23 mouse cellular contexts compared by ENCODE assay signal in the genomic region with DNA sequence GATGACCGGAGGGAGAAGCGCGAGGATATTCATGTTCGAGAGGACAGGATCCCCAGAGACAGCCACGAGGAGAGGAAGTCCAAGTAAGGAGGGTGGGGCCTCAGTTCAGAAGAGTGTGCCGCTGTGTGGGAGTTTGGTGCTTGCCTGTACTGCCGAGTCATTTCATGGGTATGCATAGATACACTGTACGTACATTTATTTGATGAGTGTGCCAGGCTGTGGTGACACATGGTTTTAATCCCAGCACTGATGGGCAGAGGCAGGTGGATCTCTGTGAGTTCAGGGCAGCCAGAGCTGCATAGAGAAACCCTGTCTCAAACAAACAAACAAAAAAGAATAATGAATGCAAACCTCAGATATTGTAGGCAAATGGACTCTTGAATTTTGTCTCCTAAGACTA. TPM values are rescaled to one million over a fixed set of nuclear protein-coding genes. Genes with fewer than 3 reads are reported as not detected.
DNase-seq lines count a peak whose midpoint lies in the region; ATAC-seq and TF ChIP-seq lines count a peak whose summit lies in the region.
"Had no signal": no experiment of that assay in that cellular context is flagged by ENCODE, and none has a peak within 500 bp of the region (broad histone marks: within the 10 kb centered on the region; RNA-seq: fewer than 3 reads in every experiment).

No protein-coding gene starts in this region.

- TF ChIP-seq POLR2A in limb, embryonic 14.5 days (IDR thresholded peaks at IDR 0.05; ENCODE audit: borderline replicate concordance, extremely low read depth, insufficient read depth, insufficient read length) = no peak
- no peak for TF ChIP-seq POLR2A in myocyte (IDR thresholded peaks at IDR 0.05; ENCODE audit: insufficient read length, low read depth)

- H3K4me1 ChIP-seq in limb, embryonic 14.5 days (ENCODE audit: control insufficient read depth, insufficient read depth, low read length) = no peaks in the 10 kb centered on the region
- H3K4me1 ChIP-seq in limb, embryonic 10.5 days = no peaks in the 10 kb centered on the region
- H3K4me1 ChIP-seq in intestine, embryonic 15.5 days (replicated peaks) = no peaks in the 10 kb centered on the region
- H3K4me1 ChIP-seq: embryonic facial prominence, embryonic 13.5 days; forebrain, embryonic 13.5 days; heart, embryonic 10.5 days; hindbrain, embryonic 12.5 days had no signal

- no peak overlapping the region for H3K27ac ChIP-seq in limb, embryonic 14.5 days (replicated peaks; ENCODE audit: low read depth, low read length)
- no peak overlapping the region for H3K27ac ChIP-seq in limb, embryonic 10.5 days
- H3K27ac ChIP-seq in intestine, embryonic 15.5 days = no peak overlapping the region
- H3K27ac ChIP-seq: embryonic facial prominence, embryonic 13.5 days; forebrain, embryonic 13.5 days; heart, embryonic 10.5 days; hindbrain, embryonic 12.5 days had no signal

- WGBS in limb, embryonic 14.5 days = 77% methylated on average over 8 of the region's 8 CpGs
- WGBS in limb, embryonic 10.5 days = 92% methylated on average over 8 of the region's 8 CpGs
- 82% methylated on average over 8 of the region's 8 CpGs for WGBS in intestine, embryonic 15.5 days

- H3K9me3 ChIP-seq in limb, embryonic 14.5 days (ENCODE audit: control insufficient read depth, low read length) = no peaks in the 10 kb centered on the region
- H3K9me3 ChIP-seq in limb, embryonic 10.5 days (replicated peaks) = no peaks in the 10 kb centered on the region
- H3K9me3 ChIP-seq in intestine, embryonic 15.5 days = no peaks in the 10 kb centered on the region
- H3K9me3 ChIP-seq: embryonic facial prominence, embryonic 13.5 days; forebrain, embryonic 13.5 days; heart, embryonic 10.5 days; hindbrain, embryonic 12.5 days had no signal

- DNase-seq in limb, embryonic 14.5 days (ENCODE audit: low spot score) = peak; percentile 7
- no peak for DNase-seq in limb, embryonic 10.5 days (ENCODE audit: low spot score)
- DNase-seq in 416B (ENCODE audit: low read depth) = peak; percentile 50
- DNase-seq in R1 (ENCODE audit: low read depth, low spot score) = peak; percentile 33
- DNase-seq in embryo, embryonic 10 days (ENCODE audit: low spot score) = no peak
- DNase-seq: adrenal gland, adult 8-10 months; adrenal gland, postnatal 36 days; cerebellum, adult 2 months; cerebellum, postnatal 10 days; forebrain, postnatal 0 days; heart, adult 18-20 months; heart, postnatal 10 days; heart, postnatal 4 days had no signal

- peak; percentile 30; the same call in 1 of the 2 replicates for ATAC-seq in limb, embryonic 14.5 days (ENCODE audit: low FRiP score, low read depth)
- ATAC-seq in intestine, embryonic 15.5 days = no peak
- ATAC-seq: CD4-positive, CD25-positive, alpha-beta regulatory T cell, adult 4 months; forebrain, embryonic 13.5 days; forebrain, postnatal 0 days; hindbrain, embryonic 16.5 days; inflammation-experienced regulatory T-cells, adult 6 months; Patski had no signal

- H3K9ac ChIP-seq in limb, embryonic 14.5 days (ENCODE audit: low read depth, low read length, severe bottlenecking) = no peak overlapping the region
- no peak overlapping the region for H3K9ac ChIP-seq in intestine, embryonic 15.5 days
- H3K9ac ChIP-seq: embryonic facial prominence, embryonic 13.5 days; forebrain, embryonic 13.5 days; forebrain, postnatal 0 days; hindbrain, embryonic 12.5 days had no signal

- no peak overlapping the region for H3ac ChIP-seq in myocyte (ENCODE audit: control insufficient read depth, insufficient read length)

- H3K27me3 ChIP-seq in limb, embryonic 14.5 days (ENCODE audit: control insufficient read depth, insufficient read depth, low read length) = no peaks in the 10 kb centered on the region
- H3K27me3 ChIP-seq in limb, embryonic 10.5 days (ENCODE audit: low read depth, poor library complexity, severe bottlenecking) = no peaks in the 10 kb centered on the region
- H3K27me3 ChIP-seq in myocyte (ENCODE audit: control insufficient read depth, insufficient read depth, insufficient read length) = no peaks in the 10 kb centered on the region
- H3K27me3 ChIP-seq in intestine, embryonic 15.5 days (replicated peaks) = no peaks in the 10 kb centered on the region
- H3K27me3 ChIP-seq: embryonic facial prominence, embryonic 13.5 days; forebrain, embryonic 13.5 days; hindbrain, embryonic 12.5 days; Patski had no signal

- no peak overlapping the region for H3K4me2 ChIP-seq in limb, embryonic 14.5 days (replicated peaks; ENCODE audit: low read depth, low read length, severe bottlenecking)
- H3K4me2 ChIP-seq in myocyte (ENCODE audit: low read depth) = no peak overlapping the region
- no peak overlapping the region for H3K4me2 ChIP-seq in intestine, embryonic 15.5 days (replicated peaks)
- H3K4me2 ChIP-seq: embryonic facial prominence, embryonic 13.5 days; forebrain, embryonic 13.5 days; hindbrain, embryonic 12.5 days had no signal

- no peak overlapping the region for H3K4me3 ChIP-seq in limb, embryonic 14.5 days (replicated peaks; ENCODE audit: low read length)
- H3K4me3 ChIP-seq in limb, embryonic 10.5 days = no peak overlapping the region
- H3K4me3 ChIP-seq in myocyte = no peak overlapping the region
- H3K4me3 ChIP-seq in intestine, embryonic 15.5 days (replicated peaks) = no peak overlapping the region
- H3K4me3 ChIP-seq: embryonic facial prominence, embryonic 13.5 days; forebrain, embryonic 13.5 days; heart, embryonic 10.5 days; hindbrain, embryonic 12.5 days had no signal

- no peaks in the 10 kb centered on the region for H3K79me2 ChIP-seq in myocyte (ENCODE audit: control insufficient read depth, insufficient read depth)

- H3K36me3 ChIP-seq in limb, embryonic 14.5 days (ENCODE audit: control insufficient read depth, insufficient read depth, low read length) = peaks cover 58% of the 10 kb centered on the region
- H3K36me3 ChIP-seq in limb, embryonic 10.5 days = peaks cover 79% of the 10 kb centered on the region
- H3K36me3 ChIP-seq in myocyte (ENCODE audit: control insufficient read depth, insufficient read depth) = peaks cover 32% of the 10 kb centered on the region
- peaks cover 23% of the 10 kb centered on the region for H3K36me3 ChIP-seq in intestine, embryonic 15.5 days

TF ChIP-seq in myocyte, 11 proteins besides CTCF, POLR2A, EP300 and RAD21:
- peak; percentile 28 to 94 (median 93) for TF ChIP-seq MYOD1 (IDR thresholded peaks at IDR 0.05; ENCODE audit: control insufficient read depth in 1 of 3, insufficient read length in 2 of 3, low read depth in 2 of 3)
- TF ChIP-seq TCF3 (IDR thresholded peaks at IDR 0.05; ENCODE audit: insufficient read length, low read depth) = no peak
- peak; percentile 49 for TF ChIP-seq TCF12 (IDR thresholded peaks at IDR 0.05; ENCODE audit: insufficient read depth, poor library complexity, severe bottlenecking)
- no peak for TF ChIP-seq USF1 (IDR thresholded peaks at IDR 0.05; ENCODE audit: low read depth)
- no peak for TF ChIP-seq MYOG (IDR thresholded peaks at IDR 0.05; ENCODE audit: control insufficient read depth in 1 of 3, insufficient read depth in 1 of 3, insufficient read length in 2 of 3, low read depth in 2 of 3)
TF ChIP-seq in myocyte: peak in this region for 2.

RNA-seq across cellular contexts. Expression of gene Zc3h13, which starts 43.9 kb away (rescaled TPM):
- 19.5 and 24.8 TPM in 2 replicates for polyA plus RNA-seq in limb, embryonic 14.5 days (2012; rRNA removed)
- 26.5 and 32.2 TPM in 2 replicates for polyA plus RNA-seq in limb, embryonic 14.5 days (2014; fragmentation: Nextera tagmentation; extraction: Ambion mirVana)
- 34.0 and 38.9 TPM in 2 replicates for polyA plus RNA-seq in limb, embryonic 10.5 days (2016; fragmentation: Nextera tagmentation; extraction: Ambion mirVana)
- polyA plus RNA-seq in myocyte (2012; fragmentation: generic; extraction: Trizol) = 10.1 TPM
- 26.8 and 27.3 TPM in 2 replicates for polyA plus RNA-seq in intestine, embryonic 15.5 days (2015; fragmentation: Nextera tagmentation; extraction: Ambion mirVana)

Comparison
In these comparisons a context has a peak if more than half of its experiments do, and no peak if none do; other contexts are left out.
1. DNase-seq: peak in limb, embryonic 14.5 days (single experiment), 416B (single experiment) and R1 (single experiment); none in limb, embryonic 10.5 days (single experiment) and embryo, embryonic 10 days (single experiment).